Mouse (Mus musculus): Measurements from ENCODE around the gene Adcy6. TPM values are rescaled to one million over a fixed set of nuclear protein-coding genes. Genes with fewer than 3 reads are reported as not detected.

The Adcy6 gene
- polyA plus RNA-seq, 1 experiment from 2014 or later: 19.8 TPM

GRCm38 (mm10) chr15:98545151-98545550 is 64.7 kb downstream of the Adcy6 start:
- no peaks in the 10 kb centered on the region for H3K27me3 ChIP-seq (replicated peaks; ENCODE audit: control insufficient read depth, insufficient read depth, low read length)
- H3K9me3 ChIP-seq (ENCODE audit: control insufficient read depth, low read length): no peaks in the 10 kb centered on the region
- H3K9ac ChIP-seq (ENCODE audit: low read length): no peak overlapping the region
- H3K36me3 ChIP-seq (ENCODE audit: control insufficient read depth, insufficient read depth, low read length): peaks cover 89% of the 10 kb centered on the region
- no peak for DNase-seq (ENCODE audit: low spot score)
- WGBS: 93% methylated on average over 3 of the region's 3 CpGs
- no peaks in the 10 kb centered on the region for H3K4me1 ChIP-seq (replicated peaks; ENCODE audit: control insufficient read depth, insufficient read depth, low read length)
- no peak for ATAC-seq (replicated peaks; ENCODE audit: low FRiP score, low TSS enrichment, low read depth)
- no peak overlapping the region for H3K27ac ChIP-seq (ENCODE audit: low read depth)
- H3K4me3 ChIP-seq (ENCODE audit: low read depth, low read length): no peak overlapping the region
- H3K4me2 ChIP-seq (ENCODE audit: low read length): no peak overlapping the region

- ATAC-seq (replicated peaks; ENCODE audit: low FRiP score, low TSS enrichment, low read depth): no peak
- H3K9me3 ChIP-seq (ENCODE audit: control insufficient read depth, low read length): no peaks in the 10 kb centered on the region
- H3K36me3 ChIP-seq (ENCODE audit: control insufficient read depth, insufficient read depth, low read length): peaks cover 84% of the 10 kb centered on the region
- no peak overlapping the region for H3K4me3 ChIP-seq (ENCODE audit: low read depth, low read length)
- no peak overlapping the region for H3K9ac ChIP-seq (ENCODE audit: low read length)
- WGBS: 87% methylated on average over 4 of the region's 4 CpGs
- no peaks in the 10 kb centered on the region for H3K4me1 ChIP-seq (replicated peaks; ENCODE audit: control insufficient read depth, insufficient read depth, low read length)
- H3K27me3 ChIP-seq (replicated peaks; ENCODE audit: control insufficient read depth, insufficient read depth, low read length): no peaks in the 10 kb centered on the region
- H3K27ac ChIP-seq (ENCODE audit: low read depth): no peak overlapping the region
- no peak overlapping the region for H3K4me2 ChIP-seq (ENCODE audit: low read length)
- no peak for DNase-seq (ENCODE audit: low spot score)
These were observed 66.5 kb downstream of the Adcy6 start for GRCm38 (mm10) chr15:98543341-98543740.

- H3K9me3 ChIP-seq (ENCODE audit: control insufficient read depth, low read length): no peaks in the 10 kb centered on the region
- WGBS: 90% methylated on average over 6 of the region's 6 CpGs
- peaks cover 65% of the 10 kb centered on the region for H3K36me3 ChIP-seq (ENCODE audit: control insufficient read depth, insufficient read depth, low read length)
- H3K27me3 ChIP-seq (replicated peaks; ENCODE audit: control insufficient read depth, insufficient read depth, low read length): no peaks in the 10 kb centered on the region
- H3K4me1 ChIP-seq (replicated peaks; ENCODE audit: control insufficient read depth, insufficient read depth, low read length): no peaks in the 10 kb centered on the region
- no peak for DNase-seq (ENCODE audit: low spot score)
- no peak overlapping the region for H3K4me2 ChIP-seq (ENCODE audit: low read length)
- no peak overlapping the region for H3K27ac ChIP-seq (ENCODE audit: low read depth)
- H3K9ac ChIP-seq (ENCODE audit: low read length): no peak overlapping the region
- no peak for ATAC-seq (replicated peaks; ENCODE audit: low FRiP score, low TSS enrichment, low read depth)
- H3K4me3 ChIP-seq (ENCODE audit: low read depth, low read length): no peak overlapping the region
These were observed 68.8 kb downstream of the Adcy6 start for GRCm38 (mm10) chr15:98541064-98541463.

Other genes with a start within 250 kb of the Adcy6 start
- gene Olfr283, start 229.1 kb downstream of the Adcy6 start, polyA plus RNA-seq (2014; fragmentation: Nextera tagmentation; extraction: Ambion mirVana): not detected in 2 replicates
- gene Olfr282, start 178.9 kb downstream of the Adcy6 start, polyA plus RNA-seq (2014; fragmentation: Nextera tagmentation; extraction: Ambion mirVana): not detected in 2 replicates
- not detected in 2 replicates for gene Olfr281, start 157.5 kb downstream of the Adcy6 start, polyA plus RNA-seq (2014; fragmentation: Nextera tagmentation; extraction: Ambion mirVana)
- gene OR5BS1P, start 140.2 kb downstream of the Adcy6 start, polyA plus RNA-seq (2014; fragmentation: Nextera tagmentation; extraction: Ambion mirVana): not detected in 2 replicates
- 0.57 TPM in 1 of 2 replicates, not detected in the other for gene Lalba, start 127.4 kb downstream of the Adcy6 start, polyA plus RNA-seq (2014; fragmentation: Nextera tagmentation; extraction: Ambion mirVana)
- not detected in 2 replicates for gene Olfr279, start 117.7 kb downstream of the Adcy6 start, polyA plus RNA-seq (2014; fragmentation: Nextera tagmentation; extraction: Ambion mirVana)
- 97.3 and 99.7 TPM in 2 replicates for gene Kansl2, start 75.8 kb downstream of the Adcy6 start, polyA plus RNA-seq (2014; fragmentation: Nextera tagmentation; extraction: Ambion mirVana)
- gene Ccnt1, start 39.2 kb downstream of the Adcy6 start, polyA plus RNA-seq (2014; fragmentation: Nextera tagmentation; extraction: Ambion mirVana): 48.7 and 52.6 TPM in 2 replicates
- 0.35 and 0.59 TPM in 2 replicates for gene 4930415O20Rik, start 39.1 kb downstream of the Adcy6 start, polyA plus RNA-seq (2014; fragmentation: Nextera tagmentation; extraction: Ambion mirVana)
- 31.5 and 34.8 TPM in 2 replicates for gene Cacnb3, start 20.8 kb upstream of the Adcy6 start, polyA plus RNA-seq (2014; fragmentation: Nextera tagmentation; extraction: Ambion mirVana)
- 27.1 TPM in 2 replicates for gene Ddx23, start 52.8 kb upstream of the Adcy6 start, polyA plus RNA-seq (2014; fragmentation: Nextera tagmentation; extraction: Ambion mirVana)
- 0.83 and 1.0 TPM in 2 replicates for gene Rnd1, start 67.4 kb upstream of the Adcy6 start, polyA plus RNA-seq (2014; fragmentation: Nextera tagmentation; extraction: Ambion mirVana)
- 0.57 and 1.6 TPM in 2 replicates for gene Ccdc65, start 98.1 kb upstream of the Adcy6 start, polyA plus RNA-seq (2014; fragmentation: Nextera tagmentation; extraction: Ambion mirVana)
- gene Fkbp11, start 118.1 kb upstream of the Adcy6 start, polyA plus RNA-seq (2014; fragmentation: Nextera tagmentation; extraction: Ambion mirVana): 47.9 and 53.1 TPM in 2 replicates
- gene Arf3, start 153.1 kb upstream of the Adcy6 start, polyA plus RNA-seq (2014; fragmentation: Nextera tagmentation; extraction: Ambion mirVana): 34.6 and 37.1 TPM in 2 replicates
- gene Wnt10b, start 168.1 kb upstream of the Adcy6 start, polyA plus RNA-seq (2014; fragmentation: Nextera tagmentation; extraction: Ambion mirVana): 0.12 TPM in 1 of 2 replicates, not detected in the other
- gene Wnt1, start 179.8 kb upstream of the Adcy6 start, polyA plus RNA-seq (2014; fragmentation: Nextera tagmentation; extraction: Ambion mirVana): not detected in 2 replicates
- not detected in 2 replicates for gene Ddn, start 199.4 kb upstream of the Adcy6 start, polyA plus RNA-seq (2014; fragmentation: Nextera tagmentation; extraction: Ambion mirVana)
- gene Prkag1, start 221.4 kb upstream of the Adcy6 start, polyA plus RNA-seq (2014; fragmentation: Nextera tagmentation; extraction: Ambion mirVana): 77.0 and 77.3 TPM in 2 replicates

All from intestine, embryonic 14.5 days (tissue).